Mouse (Mus musculus) common myeloid progenitor, adult 5-6 weeks (primary cell): ENCODE measurements around the gene Cend1. TPM values are rescaled to one million over a fixed set of nuclear protein-coding genes. Genes with fewer than 3 reads are reported as not detected.

Experiments
- ATAC-seq: replicated peaks from 2 replicates; pipeline ENCODE4 v1.8.0; 2016; ENCODE audit warnings: low read depth, mild to moderate bottlenecking, moderate TSS enrichment, inconsistent platforms; ENCODE audit not compliant: poor library complexity, severe bottlenecking
- total RNA-seq: library from RNA; stranded (forward); fragments of 200-1000, 187-1606 nt; gene quantifications from 2 replicates; pipeline ENCODE4 v1.2.3, GENCODE M21; 2017

Cend1 gene
- not detected in 2 replicates for total RNA-seq

DNA sequence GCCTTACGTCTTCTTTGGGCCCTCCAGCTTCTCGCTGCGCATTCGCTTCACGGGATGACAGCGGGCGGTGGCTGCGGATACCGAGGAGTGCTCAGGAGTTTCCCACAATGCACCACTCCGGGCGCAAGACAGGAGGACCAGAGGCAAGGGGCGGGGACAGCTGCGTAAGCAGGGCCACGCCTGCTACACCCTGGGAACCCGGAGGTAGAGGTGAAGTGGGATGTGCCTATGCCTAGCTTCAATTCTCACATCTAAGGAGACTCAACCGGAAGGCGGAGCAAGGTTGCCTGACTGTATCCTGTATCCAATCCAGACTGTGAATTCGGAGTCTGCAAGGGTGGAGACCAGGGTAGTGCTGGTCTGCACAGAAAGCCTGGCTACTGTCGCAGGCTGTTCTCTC, at the start of gene Cend1:
Gene Cend1, minus strand, starts transcription at position 182 of the 400 bp plus-strand sequence.
- no peak for ATAC-seq

DNA sequence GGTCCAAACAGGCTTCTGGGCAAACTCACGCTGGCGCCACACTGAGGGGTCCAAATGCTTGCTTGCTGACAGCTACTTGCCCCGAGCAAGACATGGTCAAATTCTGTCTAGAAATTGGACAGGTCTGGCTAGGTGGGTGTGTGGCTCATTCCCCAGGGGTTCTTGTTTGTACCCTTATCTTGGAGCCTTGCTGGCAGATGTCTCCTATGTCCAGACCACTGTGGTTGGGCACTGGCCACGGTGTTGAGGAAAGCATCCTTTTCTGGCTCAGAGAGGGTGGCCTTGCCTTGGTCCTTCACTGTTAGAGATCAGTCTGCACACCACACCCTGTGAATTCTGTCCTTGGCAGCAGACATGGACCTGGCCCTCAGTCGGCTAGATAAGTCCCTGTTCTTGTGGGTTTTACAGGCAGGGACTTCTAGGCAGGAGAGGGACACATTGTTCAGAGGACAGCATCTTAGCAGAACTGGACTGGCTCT, 49.0 kb upstream of the Cend1 start:
- ATAC-seq: no peak

DNA sequence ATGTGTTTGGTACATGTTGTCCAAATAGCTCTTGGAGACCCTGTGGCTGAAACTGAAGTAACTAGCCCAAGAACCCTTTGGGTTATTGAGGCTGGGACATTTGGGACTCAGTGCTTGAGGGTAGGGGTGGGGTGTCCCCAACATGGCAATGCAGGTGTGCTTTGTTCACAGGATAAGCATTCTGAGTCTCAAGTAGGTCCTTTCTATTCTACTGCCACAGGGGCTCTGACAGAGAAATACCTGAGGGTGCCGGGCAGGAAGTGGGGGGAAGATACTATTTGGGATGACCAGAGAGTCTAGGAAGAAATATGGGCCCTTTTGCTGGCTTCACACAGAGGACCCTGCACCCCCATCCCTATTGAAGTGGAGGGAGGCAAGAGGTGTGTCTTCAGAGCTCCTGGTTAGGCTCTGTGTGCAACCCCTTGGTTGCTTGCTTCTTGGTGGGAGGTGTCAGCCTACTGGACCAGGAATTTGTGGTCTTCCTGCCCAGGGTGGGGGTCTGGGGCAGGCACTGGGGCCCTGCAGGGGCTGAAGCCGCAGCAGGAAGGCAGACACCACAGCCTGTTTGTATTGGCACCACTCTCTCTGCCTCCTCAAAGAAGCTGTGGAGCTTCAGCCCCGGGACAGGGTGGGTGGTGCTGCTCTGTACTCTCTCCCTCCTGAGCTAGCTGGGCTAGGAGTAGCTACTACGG, 48.4 kb upstream of the Cend1 start:
- peak; percentile 13 for ATAC-seq

DNA sequence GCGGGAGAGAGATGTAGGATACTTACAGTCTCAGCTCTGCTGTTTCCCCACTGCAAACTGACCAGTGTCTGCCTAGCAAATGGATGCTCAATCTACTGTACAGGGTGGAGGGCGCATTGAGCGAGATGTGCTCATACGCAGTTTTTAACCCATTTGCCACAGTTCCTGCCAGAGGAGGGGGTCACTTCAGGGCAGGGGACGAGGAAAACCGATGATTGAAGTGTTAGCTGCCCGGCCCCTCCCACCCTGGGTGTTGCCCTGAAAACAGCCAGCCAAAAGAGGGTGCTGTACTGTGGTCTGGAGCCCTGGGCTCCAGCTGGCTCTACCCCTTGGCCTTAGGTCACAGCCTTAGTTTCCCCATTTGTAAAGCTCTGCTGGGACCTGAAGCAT, 47.7 kb upstream of the Cend1 start:
- ATAC-seq: 0 out of 2 replicates have a peak, but pooled peaks have one; percentile 4

DNA sequence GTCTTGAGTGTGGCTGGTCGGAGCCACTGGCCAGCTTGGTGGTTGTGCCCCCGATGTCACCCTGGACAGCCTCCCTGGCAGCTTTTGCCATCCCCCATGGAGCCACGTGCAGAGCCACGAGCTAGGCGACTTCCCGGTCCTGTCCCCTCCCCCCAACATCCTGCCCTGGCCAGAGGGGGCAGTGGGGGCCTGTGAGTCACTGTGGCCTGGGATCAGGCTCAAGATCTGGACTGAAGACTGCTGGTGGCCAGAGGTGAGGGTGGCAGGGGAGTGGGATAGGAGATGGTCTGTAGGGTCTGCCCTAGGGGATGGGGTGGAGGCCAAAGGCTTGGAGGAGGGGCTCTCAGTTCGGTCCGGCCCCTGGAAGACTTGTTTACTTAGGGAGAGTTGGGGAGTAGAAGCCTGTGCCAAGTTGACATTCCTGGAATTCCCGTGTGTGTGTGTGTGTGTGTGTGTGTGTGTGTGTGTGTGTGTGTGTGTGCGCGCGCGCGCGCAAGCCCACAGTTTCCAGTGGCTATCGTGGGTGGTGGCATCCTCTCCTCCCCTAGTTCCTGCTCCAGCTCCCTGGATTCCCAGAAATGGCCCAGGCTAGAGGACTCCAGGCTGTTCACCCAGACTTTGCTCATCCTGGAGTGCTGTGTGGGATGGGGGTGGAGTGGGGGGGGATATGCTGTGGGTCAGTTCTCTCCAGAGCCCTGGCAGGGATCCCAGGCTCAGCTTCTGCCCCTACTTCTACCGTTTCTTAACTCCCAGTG, 47.1 kb upstream of the Cend1 start:
- peak; percentile 27 for ATAC-seq

DNA sequence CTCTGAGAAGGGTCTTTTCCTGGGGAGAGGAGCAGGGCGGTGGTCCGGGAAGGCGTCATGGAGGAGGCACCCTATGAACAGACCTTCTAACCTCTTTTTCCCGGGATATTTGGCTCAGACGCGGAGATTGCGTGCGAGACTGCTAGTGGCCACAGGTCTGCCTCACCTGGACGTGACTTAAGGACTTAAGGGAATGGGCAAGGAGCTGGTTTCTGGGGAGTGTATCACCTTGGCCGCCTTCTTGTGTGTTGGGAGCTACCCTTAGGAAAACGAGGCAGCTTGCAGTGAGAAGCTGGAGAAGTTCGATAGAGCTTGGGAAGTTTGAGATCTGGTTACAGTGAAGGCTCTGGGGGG, 46.5 kb upstream of the Cend1 start:
- no peak for ATAC-seq

DNA sequence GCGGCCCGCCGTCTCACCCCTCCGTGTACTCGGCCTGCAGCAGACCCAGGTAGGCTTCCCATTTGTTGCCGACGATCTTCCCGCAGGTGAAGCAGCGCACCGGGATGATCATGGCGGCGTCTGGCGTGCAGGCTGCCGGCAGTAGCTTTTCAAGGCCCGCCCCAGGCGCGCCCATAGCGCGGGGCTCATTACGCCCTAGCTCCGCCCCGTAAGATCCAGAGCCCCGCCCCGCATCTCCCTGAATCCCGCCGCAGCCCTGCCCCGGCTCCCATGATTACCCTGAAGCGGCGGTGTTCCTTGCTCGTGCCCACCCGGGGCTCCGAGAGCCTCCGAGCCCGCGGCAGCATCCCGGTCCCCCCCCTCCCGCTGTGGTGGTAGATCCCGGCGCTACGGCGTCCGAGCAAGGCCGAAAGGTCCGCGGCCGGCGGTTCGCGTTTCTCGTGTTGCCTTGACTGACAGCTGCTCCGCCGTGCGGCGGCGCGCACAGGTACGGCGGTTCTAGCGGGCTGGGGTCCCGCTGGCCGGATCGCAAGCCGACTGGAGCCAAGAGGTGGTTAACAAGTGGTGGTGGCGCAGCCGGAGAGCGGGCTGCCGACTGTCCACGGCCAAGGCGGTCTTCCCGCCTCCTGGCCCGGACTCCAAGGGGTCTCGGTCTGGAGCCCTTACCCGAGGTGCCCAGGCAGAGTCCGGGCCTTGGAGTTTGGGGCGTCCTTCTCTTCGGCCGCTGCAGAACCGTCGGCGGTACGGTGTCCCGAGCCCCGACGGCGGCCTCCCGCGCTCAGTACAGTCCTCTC, 45.9 kb upstream of the Cend1 start, which contains the start of the genes Polr2l and Tspan4:
Gene Polr2l, minus strand, starts transcription at position 122 of the 794 bp plus-strand sequence.
Gene Tspan4, plus strand, starts transcription at position 230 of the 794 bp plus-strand sequence.
- ATAC-seq: peak; percentile 47

DNA sequence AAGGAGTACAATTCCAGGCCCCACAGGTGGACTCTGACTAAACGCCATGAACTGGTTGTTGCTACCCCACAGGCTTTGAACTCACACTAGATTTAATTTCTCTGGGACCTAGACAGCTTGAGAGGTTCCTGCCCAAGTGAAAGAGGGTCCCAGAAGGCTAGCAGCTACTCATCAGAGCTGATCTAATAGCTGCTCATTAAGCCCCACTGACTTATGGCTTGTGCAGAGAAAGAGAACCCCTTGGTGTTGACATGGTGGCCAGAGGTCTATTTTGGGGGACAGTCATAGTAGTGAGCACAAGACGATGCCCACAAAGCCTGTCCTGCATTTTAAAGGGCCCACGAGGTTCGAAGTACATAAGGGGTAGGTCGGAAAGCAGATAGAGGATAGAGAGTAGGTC, 44.9 kb upstream of the Cend1 start:
- no peak for ATAC-seq

DNA sequence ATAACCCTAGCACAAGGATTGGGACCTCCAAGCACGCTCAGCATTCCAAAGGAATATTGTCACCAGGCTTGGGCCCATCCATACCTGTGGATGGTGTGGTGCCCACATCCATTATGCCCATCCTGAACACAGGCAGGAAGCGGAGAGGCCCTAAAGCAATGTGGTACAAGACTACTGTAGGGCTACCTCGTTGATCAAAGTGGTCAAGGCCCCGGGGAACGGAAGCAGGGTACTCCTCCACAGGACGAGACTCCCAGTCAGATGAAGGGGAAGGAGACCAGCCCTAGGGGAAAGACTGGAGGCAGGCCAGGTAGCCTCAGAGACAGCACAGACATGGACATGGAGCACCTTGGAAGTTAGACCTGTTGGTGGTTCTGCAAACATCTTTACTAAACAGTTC, 43.5 kb upstream of the Cend1 start:
- ATAC-seq: no peak

DNA sequence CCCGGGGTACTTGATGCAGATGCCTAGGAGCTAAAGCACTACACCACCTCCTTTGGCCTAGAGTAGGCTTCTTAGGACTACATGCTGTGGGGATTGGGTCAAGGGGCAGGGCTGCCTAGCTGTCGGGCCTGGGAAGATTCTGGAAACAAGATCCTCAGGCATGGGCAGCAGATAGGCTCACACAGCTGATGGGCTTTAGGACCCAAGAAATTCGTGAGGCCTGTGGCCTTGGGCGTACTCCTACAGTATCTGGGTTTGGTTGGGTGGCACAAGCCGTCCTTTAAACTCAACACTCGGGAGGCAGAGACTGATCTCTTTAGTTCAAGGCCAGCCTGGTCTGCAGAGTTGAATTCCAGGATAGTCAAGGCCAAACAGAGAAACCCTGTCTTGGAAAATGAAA, 42.9 kb upstream of the Cend1 start:
- ATAC-seq: no peak

DNA sequence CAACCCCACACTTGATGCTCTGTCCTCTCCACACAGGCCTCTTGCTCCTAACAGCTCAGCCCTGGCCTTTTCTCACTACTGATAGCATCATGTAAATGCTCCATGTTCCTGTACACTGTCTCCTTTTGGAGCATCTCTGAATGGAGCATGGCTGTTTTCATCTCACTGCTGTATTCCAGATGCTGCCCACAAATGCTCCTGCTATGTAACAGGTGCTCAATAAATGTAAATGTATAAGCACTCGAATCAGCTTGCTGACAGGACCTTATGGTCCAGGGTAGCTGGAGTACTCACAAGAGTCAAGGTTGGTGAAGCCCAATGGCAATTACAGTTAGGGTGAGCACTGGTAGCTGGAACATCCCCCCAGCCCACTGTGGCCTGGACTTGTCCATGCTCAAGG, 41.9 kb upstream of the Cend1 start:
- ATAC-seq: no peak

DNA sequence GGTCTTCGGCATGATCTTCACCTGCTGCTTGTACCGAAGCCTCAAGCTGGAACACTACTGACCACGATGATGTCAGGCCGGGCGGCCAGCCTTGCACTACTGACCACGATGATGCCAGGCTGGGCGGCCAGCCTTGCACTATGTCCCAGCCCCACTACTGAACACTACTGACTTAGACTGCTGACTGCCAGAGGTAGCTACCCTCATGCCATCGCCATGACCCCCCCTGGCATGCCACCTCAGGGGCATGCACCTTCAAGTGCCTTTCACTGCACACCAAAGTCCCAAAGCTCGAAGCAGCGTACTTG, 41.3 kb upstream of the Cend1 start:
- ATAC-seq: no peak

DNA sequence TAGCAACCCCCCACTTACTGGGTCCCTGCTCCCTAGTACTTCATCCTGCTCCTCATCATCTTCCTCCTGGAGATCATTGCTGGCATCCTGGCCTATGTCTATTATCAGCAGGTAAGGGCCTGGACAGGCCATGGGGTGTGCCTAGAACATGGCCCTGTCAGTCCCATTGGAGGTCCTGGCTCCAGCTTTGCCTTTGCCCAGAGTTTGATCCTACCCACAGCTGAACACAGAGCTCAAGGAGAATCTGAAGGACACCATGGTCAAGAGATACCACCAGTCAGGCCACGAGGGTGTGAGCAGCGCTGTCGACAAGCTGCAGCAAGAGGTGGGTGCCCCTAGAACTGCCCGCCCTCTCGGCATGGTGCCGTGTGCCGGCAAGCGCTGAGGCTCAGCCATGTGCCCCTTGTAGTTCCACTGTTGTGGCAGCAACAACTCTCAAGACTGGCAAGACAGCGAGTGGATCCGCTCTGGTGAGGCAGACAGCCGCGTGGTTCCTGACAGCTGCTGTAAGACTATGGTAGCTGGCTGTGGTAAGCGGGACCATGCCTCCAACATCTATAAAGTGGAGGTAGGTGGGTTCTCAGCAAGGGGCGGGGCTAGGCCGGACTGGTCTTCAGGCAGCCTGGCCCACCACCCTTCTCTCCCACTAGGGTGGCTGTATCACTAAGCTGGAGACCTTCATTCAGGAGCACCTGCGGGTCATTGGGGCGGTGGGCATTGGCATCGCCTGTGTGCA, 40.8 kb upstream of the Cend1 start:
- no peak for ATAC-seq

DNA sequence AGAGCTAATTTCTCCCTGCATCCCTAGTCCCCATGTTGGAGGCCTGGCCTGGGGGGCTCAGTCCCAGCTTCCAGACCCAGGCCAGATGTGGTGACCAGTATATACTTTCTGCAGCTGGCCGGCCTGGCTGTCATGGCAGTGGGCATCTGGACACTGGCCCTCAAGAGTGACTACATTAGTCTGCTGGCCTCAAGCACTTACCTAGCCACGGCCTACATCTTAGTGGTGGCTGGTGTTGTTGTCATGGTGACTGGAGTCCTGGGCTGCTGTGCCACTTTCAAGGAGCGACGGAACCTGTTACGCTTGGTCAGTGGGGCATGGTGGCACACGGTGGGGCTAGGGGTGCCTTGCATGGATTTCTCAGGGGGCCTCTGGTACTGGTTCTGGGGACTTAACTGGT, 40.1 kb upstream of the Cend1 start:
- ATAC-seq: no peak

DNA sequence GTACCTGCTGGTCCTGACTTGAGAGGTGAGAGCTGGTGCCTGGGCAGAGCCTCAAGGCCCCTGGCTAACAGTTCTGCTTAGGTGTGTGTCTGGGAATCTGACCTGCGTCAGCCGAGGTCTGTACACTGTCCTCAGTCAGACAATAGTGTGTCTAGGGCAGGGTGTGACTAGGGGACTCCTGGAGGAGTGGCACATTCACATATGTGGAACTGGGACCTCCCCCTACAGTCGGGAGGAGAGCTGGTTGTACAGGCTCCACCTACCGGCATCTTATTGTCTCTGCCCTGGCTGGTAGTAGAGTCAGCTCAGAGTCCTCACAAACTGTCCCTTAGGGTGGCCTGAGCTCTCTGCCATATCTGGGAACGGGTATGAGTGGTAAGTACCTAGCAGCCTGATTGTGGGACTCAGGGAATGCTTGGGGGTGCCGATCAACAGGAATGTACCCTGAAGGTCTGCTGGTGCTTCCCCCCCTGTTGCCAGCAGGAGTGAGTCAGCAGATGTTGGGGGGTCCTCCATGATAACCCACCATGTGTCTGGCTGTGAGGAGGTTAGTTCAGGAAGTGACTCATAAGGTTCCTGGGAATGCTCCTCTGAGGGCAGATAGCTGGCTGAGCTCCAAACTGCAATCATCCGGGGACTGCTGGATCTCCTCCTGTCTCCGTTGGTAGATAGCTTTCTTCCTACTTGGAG, 39.4 kb upstream of the Cend1 start:
- ATAC-seq: peak; percentile 66

DNA sequence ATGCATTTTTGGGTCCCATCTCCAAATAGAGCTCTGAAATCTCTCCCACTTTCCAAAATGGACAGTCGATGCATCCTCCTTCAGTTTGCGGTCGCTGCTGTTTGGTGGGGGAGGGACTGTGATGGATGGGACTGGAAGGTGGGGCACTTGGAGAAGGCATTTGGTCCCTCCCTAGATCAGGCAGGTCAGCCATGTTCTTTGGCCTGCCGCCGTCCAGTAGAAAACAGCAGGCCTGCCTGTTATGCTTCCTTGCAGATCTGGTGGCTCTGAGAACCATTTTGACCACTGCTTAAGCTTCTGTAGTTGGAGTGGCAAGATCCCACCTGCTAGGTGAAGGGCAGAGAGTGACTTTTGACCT, 38.9 kb upstream of the Cend1 start:
- no peak for ATAC-seq

DNA sequence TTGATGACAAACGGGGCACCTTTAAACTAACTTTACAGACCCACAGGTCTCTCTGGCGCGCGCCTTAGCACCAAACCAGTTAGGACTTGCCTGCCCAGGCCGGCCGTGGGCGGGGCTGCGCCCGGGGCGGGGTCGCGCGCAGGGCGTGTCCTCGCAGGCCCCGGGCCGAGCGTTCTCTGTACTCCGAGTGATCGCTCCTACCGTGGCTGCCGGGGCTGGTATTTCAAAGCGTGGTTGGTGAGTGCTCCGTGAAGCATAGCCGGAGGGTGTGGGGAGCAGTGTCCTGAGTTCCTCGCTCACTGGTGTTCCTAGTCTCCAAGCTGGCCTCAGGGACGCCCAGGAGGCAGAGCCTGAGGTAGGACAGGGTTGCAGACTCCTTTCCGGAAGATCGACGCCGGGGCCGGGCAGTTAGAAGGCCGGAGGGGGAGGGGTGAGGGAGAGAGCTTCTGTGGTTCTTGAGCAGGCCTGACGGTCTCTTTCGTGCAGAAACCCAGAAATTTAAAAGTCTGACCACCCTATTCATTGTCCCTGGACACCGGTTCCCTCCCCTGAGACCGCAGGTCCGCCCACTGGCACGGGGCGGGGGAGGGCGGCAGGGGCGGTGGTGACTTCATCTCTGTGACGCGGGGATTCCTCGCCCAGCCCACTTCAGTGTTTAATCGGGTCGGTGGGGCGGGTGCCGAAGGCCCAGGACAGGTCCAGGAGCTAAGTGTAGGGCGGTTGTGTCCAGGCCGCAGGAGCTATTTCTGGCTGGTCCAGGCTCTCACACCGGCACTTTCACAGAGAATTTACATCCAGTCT, 38.1 kb upstream of the Cend1 start, which contains the start of gene Cd151:
Gene Cd151, plus strand, starts transcription at position 163 of the 801 bp plus-strand sequence.
- ATAC-seq: peak; percentile 43

DNA sequence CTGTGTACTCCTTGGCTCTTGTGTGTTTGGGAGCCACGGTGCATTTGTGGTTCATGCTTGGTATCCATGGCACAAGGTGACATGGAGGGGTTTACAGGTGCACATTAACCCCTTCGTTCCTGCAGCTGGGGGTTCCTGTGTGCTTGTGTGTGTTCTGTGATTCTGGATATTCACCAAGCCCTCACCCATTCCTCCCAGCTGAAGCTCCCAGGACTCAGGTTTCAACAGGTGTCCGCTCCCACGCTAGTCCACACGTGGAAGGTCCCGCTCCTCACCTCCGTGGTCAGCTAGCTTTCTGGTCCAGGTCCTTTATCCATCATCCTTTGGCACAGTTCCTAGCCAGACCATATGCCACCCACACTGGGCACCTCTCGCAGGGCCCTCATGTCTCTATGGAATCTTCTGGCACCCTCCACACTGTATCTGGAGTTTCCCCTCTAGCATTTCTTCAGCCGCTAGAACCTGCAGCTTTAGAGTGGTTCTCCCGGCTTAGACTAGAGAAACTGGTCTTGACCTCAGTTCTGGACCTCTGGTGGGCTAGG, 37.4 kb upstream of the Cend1 start:
- no peak for ATAC-seq

DNA sequence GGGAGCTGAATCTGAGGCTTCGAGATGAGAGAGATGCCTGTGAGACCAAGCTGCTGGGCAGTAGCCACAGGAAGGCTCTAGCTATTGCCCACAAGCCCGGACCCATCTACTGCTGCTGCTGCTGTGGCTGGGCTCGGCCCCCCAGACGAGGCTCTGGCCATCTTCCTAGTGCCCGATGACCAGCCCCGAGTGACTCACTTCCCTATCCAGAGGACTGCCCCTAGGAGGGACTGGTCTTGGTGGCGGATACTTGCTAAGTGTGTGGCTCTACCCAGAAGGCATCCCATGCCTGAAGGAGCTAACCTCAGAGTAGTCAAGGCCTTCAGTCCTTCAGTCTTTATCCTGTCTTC, 36.7 kb upstream of the Cend1 start:
- ATAC-seq: no peak
